Mouse (Mus musculus) urinary bladder, postnatal 10 days (tissue): ENCODE results near the gene Tns1.
"Not testable (repeated sequence)": the region's sequence is repeated elsewhere in the genome, so short reads cannot be mapped to it uniquely, and the experiment has no call there.

Source experiments
- DNase-seq: peaks from one replicate; pipeline ENCODE4 v3.0.0; 2022; ENCODE audit warnings: low spot score

Gene Tns1

GRCm38 (mm10) chr1:74124021-74124981 is at the start of gene Tns1:
Gene Tns1, minus strand, starts transcription at chr1:74124449.
- DNase-seq: no peak

- no peak for DNase-seq
Measured at GRCm38 (mm10) chr1:74172722-74173121, 48.5 kb upstream of the Tns1 start.

- DNase-seq: no peak
Measured at GRCm38 (mm10) chr1:74169721-74170120, 45.5 kb upstream of the Tns1 start.

GRCm38 (mm10) chr1:74167136-74167535 is 42.9 kb upstream of the Tns1 start:
- no peak for DNase-seq

GRCm38 (mm10) chr1:74160036-74160435 is 35.8 kb upstream of the Tns1 start:
- no peak for DNase-seq

GRCm38 (mm10) chr1:74159613-74160012 is 35.4 kb upstream of the Tns1 start:
- DNase-seq: not testable (repeated sequence)

- DNase-seq: no peak
Measured at GRCm38 (mm10) chr1:74156381-74156910, 32.2 kb upstream of the Tns1 start.

- DNase-seq: no peak
Measured at GRCm38 (mm10) chr1:74155435-74156012, 31.3 kb upstream of the Tns1 start.

- DNase-seq: no peak
Measured at GRCm38 (mm10) chr1:74153461-74154184, 29.4 kb upstream of the Tns1 start, which contains the start of gene Cxcr2. Gene Cxcr2, plus strand, starts transcription at chr1:74153989.

- no peak for DNase-seq
Measured at GRCm38 (mm10) chr1:74151091-74151490, 26.8 kb upstream of the Tns1 start.

- DNase-seq: no peak
Measured at GRCm38 (mm10) chr1:74150101-74150500, 25.9 kb upstream of the Tns1 start.

- no peak for DNase-seq
Measured at GRCm38 (mm10) chr1:74149106-74149885, 25.0 kb upstream of the Tns1 start.

GRCm38 (mm10) chr1:74141781-74142180 is 17.5 kb upstream of the Tns1 start:
- DNase-seq: no peak

- no peak for DNase-seq
Measured at GRCm38 (mm10) chr1:74139415-74139814, 15.2 kb upstream of the Tns1 start.

GRCm38 (mm10) chr1:74135326-74135950 is 11.2 kb upstream of the Tns1 start:
- no peak for DNase-seq

GRCm38 (mm10) chr1:74133954-74134353 is 9.7 kb upstream of the Tns1 start:
- DNase-seq: no peak

GRCm38 (mm10) chr1:74132011-74132410 is 7.8 kb upstream of the Tns1 start:
- no peak for DNase-seq

- DNase-seq: no peak
Measured at GRCm38 (mm10) chr1:74130883-74131659, 6.8 kb upstream of the Tns1 start.

GRCm38 (mm10) chr1:74124991-74125552 is 823 bp upstream of the Tns1 start, which contains the start of gene Rufy4:
Gene Rufy4, plus strand, starts transcription at chr1:74125541.
- no peak for DNase-seq

GRCm38 (mm10) chr1:74123215-74123614 is 1.0 kb downstream of the Tns1 start:
- no peak for DNase-seq
